Mouse (Mus musculus) left cerebral cortex, postnatal 10 days (tissue): ENCODE data around the gene Hist1h2bb. TPM values are rescaled to one million over a fixed set of nuclear protein-coding genes. Genes with fewer than 3 reads are reported as not detected.
"Not testable (repeated sequence)": the region's sequence is repeated elsewhere in the genome, so short reads cannot be mapped to it uniquely, and the experiment has no call there.

Source experiments
- DNase-seq, 2 experiments: peaks; one replicate each; pipeline ENCODE4 v3.0.0; 2021 to 2022; ENCODE audit warnings: low spot score in 2 of 2, mixed read lengths in 1 of 2; ENCODE audit errors: extremely low spot score in 1 of 2
- intact Hi-C: fragments of 180-260 bp; cut with DNase I; formaldehyde crosslinking; loops from one replicate; pipeline ENCODE4 v1.15.1; 2025
- total RNA-seq, 2 experiments: library from RNA; stranded (reverse); gene quantifications; 2 replicates each; pipeline ENCODE4 v1.2.3; 2021

Gene Hist1h2bb
- total RNA-seq, 2 experiments from 2014 or later: 25.4 to 26.6 TPM

- intact Hi-C loops: loop anchor here (10.0 kb wide), 1 partner anchor 205 kb away; the partner anchor contains the start of genes Hist1h1d and Hist1h4f
- DNase-seq: no peak
Measured at GRCm38 (mm10) chr13:23759916-23760239, 13.3 kb downstream of the Hist1h2bb start.

GRCm38 (mm10) chr13:23760240-23760971, 13.9 kb downstream of the Hist1h2bb start:
- intact Hi-C loops: no loop called here

DNA sequence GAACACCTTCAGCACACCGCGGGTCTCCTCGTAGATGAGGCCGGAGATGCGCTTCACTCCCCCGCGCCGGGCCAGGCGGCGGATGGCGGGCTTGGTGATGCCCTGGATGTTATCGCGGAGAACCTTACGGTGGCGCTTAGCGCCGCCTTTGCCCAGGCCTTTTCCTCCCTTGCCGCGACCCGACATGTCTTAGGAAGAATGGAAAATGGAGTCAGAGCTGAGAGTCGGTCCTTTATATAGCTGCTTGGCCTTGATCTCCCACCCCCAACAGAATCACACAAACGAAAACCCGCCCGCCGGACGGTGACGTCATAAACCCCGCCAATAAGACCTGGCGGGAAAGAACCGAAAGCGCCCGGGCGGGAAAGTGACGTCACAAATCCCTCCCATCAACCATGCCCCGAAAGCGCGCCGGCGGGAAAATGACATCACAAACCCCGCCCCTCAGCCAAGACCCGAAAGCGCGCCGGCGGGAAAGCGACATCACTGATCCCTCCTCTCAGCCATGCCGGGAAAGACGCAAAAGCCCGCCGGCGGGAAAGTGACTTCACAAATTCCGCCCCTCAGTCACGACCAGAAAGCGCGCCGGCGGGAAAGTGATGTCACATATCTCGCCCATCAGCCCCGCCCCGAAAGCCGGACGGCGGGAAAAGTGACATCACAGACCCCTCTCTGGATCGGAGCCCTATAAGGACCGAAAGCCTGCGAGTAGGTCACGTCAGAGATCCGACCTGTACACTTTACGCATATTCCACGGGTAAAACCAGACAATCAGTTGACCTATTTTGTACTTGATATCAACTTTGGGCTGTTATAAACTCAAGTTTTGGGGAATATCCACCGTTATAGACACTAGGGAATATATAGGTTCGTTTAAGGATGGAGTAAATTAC, 14.7 kb downstream of the Hist1h2bb start, which contains the start of gene Hist1h4a:
Gene Hist1h4a (minus strand): TSS at position 259 of the 893 bp plus-strand sequence.
- intact Hi-C loops: no loop called here
- peak; percentile 99 to 100 for DNase-seq

More at GRCm38 (mm10) chr13:23760240-23760971, 13.9 kb downstream of the Hist1h2bb start:
- DNase-seq: no peak

GRCm38 (mm10) chr13:23761871-23762821, 15.6 kb downstream of the Hist1h2bb start, which contains the start of gene Hist1h3a:
Gene Hist1h3a (minus strand): TSS chr13:23762386.
- intact Hi-C loops: not testable (repeated sequence)

DNA sequence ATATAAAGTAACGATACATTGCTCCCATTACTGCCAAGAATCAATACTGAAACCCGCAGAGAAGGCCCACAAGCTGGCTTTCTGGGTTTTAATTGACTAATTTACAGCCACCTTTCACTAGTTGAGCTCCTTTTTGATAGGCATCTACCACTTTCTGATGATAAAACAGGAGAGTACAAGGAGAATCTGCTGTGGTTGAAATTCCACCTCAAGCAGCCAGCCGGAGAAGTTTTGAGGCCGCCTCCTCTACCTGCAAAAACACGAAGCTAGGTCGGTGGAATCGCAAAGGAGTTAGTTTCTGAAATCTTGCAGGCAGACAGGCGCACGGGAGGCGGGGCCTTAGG, 16.7 kb downstream of the Hist1h2bb start:
- intact Hi-C loops: no loop called here
- no peak for DNase-seq

More at GRCm38 (mm10) chr13:23761871-23762821, 15.6 kb downstream of the Hist1h2bb start, which contains the start of gene Hist1h3a:
- DNase-seq: peak; percentile 46 to 71

- intact Hi-C loops: no loop called here
- DNase-seq: peak; percentile 85 to 90
Measured at GRCm38 (mm10) chr13:23763586-23764323, 17.2 kb downstream of the Hist1h2bb start, which contains the start of gene Hist1h1a. Gene Hist1h1a (plus strand): TSS chr13:23763666.

DNA sequence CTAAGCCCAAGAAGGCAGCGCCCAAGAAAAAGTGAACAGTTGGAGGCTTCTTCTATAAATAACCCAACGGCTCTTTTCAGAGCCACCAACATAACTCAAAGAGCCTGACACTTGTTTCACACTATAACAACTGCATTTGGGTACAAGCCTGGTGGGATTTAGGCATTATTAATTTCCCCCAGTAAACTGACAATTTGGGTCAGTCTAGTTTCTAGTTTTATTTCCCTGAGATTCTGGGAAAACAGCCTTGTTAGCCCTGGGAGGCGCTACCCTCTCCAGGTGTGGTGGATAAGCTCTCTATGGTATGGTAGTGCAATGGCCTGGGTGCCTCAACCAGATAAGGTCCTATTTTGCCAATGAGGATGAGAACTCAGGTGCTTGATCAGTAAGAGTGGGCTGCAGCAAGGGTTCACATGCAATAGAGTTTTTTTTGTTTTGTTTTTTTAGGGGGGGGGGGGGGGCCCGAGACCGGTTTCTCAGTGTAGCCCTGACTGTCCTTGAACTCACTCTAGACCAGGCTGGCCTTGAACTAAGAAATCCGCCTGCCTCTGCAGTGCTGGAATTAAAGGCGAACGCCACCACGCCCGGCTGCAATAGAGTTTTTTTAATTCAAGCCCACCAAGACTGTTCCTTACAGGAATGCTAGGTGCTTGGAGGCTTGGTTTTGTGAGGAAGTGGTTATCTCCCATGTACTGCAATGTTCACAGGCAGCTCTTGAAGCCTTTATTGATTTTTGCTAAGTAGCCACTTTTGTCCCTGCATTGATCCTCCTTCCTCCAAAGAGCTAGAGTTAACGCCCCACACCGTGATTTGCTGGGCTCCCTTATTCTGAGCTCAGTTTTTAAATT, 18.0 kb downstream of the Hist1h2bb start:
- intact Hi-C loops: no loop called here
- no peak for DNase-seq

- no peak for DNase-seq
- intact Hi-C loops: no loop called here
Measured at GRCm38 (mm10) chr13:23765172-23765513, 18.6 kb downstream of the Hist1h2bb start.

- intact Hi-C loops: no loop called here
- no peak for DNase-seq
Measured at GRCm38 (mm10) chr13:23766772-23767171, 20.2 kb downstream of the Hist1h2bb start.

DNA sequence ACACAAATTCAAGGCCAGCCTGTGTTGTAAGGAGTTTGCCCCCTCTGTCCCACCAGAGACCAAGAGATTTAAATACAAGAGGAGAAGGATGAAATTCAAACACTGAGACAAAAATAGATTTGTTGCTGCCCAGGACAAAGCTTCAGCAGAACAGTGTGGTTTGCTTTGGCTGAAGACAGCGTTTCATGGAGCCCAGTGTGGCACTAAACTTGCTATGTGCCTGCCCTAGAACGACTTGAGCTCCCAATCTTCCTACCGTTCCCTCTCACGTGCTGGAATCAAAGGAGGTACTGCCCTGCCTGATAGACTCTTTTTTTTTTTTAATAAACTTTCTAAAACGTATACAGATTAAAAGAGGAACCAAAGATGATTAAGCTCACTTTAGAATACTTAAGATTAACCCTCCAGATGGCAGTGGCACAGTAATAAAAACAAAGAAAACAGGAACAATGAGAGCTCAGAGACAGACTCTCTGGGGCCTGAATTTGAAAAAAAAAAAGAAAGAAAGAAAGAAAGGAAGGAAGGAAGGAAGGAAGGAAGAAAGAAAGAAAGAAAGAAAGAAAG, 22.4 kb downstream of the Hist1h2bb start:
- no peak for DNase-seq
- intact Hi-C loops: no loop called here

DNA sequence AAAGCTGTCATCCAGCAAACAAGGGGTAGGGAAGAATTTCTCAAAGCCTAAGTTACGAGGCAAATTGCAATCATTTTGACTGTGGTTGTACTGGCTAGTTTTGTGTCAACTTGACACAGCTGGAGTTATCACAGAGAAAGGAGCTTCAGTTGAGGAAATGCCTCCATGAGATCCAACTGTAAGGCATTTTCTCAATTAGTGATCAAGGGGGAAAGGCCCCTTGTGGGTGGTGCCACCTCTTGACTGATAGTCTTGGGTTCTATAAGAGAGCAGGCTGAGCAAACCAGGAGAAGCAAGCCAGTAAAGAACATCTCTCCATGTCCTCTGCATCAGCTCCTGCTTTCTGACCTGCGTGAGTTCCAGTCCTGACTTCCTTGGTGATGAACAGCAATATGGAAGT, 23.1 kb downstream of the Hist1h2bb start, which contains the start of gene Trim38:
Gene Trim38 (plus strand): TSS at position 301 of the 400 bp plus-strand sequence.
- DNase-seq, intact Hi-C loops: not testable (repeated sequence)

- intact Hi-C loops: no loop called here
- DNase-seq: peak; percentile 47 to 64
Measured at GRCm38 (mm10) chr13:23772561-23773313, 26.2 kb downstream of the Hist1h2bb start.

- intact Hi-C loops: no loop called here
- DNase-seq: no peak
Measured at GRCm38 (mm10) chr13:23778339-23778738, 31.8 kb downstream of the Hist1h2bb start.

GRCm38 (mm10) chr13:23779025-23779424, 32.5 kb downstream of the Hist1h2bb start:
- intact Hi-C loops: no loop called here
- DNase-seq: no peak

- peak; percentile 57 to 58 for DNase-seq
- intact Hi-C loops: no loop called here
Measured at GRCm38 (mm10) chr13:23792520-23792919, 46.0 kb downstream of the Hist1h2bb start.
